Mouse (Mus musculus) adrenal gland, postnatal 10 days (tissue): ENCODE measurements around the gene Sall2. TPM values are rescaled to one million over a fixed set of nuclear protein-coding genes. Genes with fewer than 3 reads are reported as not detected.
"Not testable (repeated sequence)": the region's sequence is repeated elsewhere in the genome, so short reads cannot be mapped to it uniquely, and the experiment has no call there.

ENCODE experiments used
- DNase-seq: peaks from one replicate; pipeline ENCODE4 v3.0.0; 2021; ENCODE audit warnings: mixed read lengths
- long read RNA-seq, 2 experiments: library from polyadenylated mRNA; stranded (forward); transcript quantifications; one replicate each; pipeline ENCODE4 v2.0.0; 2021
- total RNA-seq, 2 experiments: library from RNA; stranded (reverse); gene quantifications; 2 replicates each; pipeline ENCODE4 v1.2.3; 2021

Sall2 gene
- total RNA-seq = 10 to 100 TPM in 1 of 2 experiments, 1 to 10 TPM in 1; 7.2 to 10.1 TPM
- long read RNA-seq, experiment 1, partial matches to known transcripts = 0 of 6 reads
- long read RNA-seq, experiment 1, other reads (novel, unspliced or antisense) = 6 of 6 reads
- long read RNA-seq, experiment 2, partial matches to known transcripts = 0 of 4 reads
- long read RNA-seq, experiment 2, other reads (novel, unspliced or antisense) = 4 of 4 reads

DNA sequence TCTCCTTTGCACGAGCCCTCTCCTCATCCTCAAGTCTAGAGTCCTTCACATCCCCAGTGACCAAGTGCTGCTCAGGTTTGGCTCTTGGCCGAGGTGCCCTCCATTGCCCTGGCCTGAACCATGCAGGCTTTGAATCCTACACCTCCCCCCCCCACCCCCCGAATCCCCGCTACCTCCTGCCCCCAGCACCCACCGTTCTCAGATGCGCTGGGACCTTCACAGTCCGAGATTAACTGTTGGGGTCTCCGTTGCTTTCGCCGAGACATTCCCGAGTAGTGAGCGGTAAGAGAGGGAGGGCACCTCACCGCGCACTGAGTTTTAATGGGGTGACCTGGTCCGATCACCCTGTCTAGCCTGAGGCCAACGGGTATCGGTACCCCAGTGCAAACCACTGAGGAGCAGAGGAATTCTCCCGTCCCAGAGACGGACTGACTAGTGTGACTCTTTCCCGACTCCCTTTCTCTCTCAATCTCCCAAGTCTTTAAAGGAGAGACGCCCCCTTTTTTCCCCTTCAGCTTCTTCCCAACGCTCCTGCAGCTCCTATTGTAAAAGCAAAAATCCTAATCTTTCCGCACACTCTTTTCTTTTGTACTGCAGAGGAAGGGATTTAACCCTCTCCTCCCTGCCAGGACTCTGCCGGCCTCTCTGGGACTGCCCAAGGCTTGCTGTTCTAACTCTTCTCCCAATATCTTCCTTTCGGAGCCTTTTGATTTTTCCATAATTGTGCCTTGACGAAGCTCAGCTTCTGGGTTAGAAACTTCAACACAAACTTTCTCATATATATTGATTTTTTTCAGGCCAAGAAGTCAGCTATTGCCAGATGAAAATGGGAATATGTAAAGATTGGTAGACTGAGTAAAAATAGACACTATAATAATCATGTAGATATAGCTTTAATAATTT, at the start of gene Sall2:
Gene Sall2 (minus strand): TSS at position 853 of the 903 bp plus-strand sequence.
- no peak for DNase-seq

DNA sequence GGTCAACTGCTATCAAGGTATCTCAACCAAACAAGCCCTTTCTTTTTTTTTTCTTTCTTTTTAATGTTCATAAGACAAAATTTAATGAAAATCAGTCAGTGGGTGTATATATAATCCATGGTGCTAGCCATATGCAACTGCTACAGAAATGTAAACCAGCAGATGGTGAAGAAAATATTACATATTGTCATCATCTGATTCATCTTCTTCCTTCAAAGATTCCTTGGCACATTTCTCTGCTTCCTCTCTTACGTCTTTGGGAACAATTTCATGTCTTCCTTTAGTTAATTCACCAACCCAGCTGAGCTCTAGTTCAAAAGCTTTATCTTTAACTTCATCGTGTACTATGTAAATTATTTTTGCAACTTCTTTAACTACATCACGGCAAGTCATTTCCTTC, 40.2 kb upstream of the Sall2 start:
- DNase-seq = no peak

DNA sequence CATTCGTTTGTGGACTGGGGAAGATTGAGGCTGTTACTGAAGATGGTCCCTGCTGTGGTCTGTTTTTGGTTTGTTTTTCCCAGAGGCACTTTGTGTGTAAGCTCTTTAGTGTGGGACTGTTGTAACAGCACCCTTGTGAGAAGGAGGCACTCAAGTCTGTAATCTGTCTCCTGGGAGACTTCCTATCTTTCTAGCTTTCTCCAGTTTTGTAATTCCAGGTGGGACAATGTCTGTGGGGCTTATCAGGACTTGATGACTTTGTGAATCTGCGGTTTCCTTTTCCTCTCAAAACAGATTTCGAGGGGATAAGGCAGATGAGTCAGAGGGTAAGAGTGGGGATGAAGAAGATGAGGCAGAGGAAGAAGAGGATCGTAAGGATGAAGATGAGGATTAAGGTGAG, 27.7 kb upstream of the Sall2 start, which contains the start of gene Olfr1513:
Gene Olfr1513 (minus strand): TSS at position 101 of the 400 bp plus-strand sequence.
- no peak for DNase-seq

DNA sequence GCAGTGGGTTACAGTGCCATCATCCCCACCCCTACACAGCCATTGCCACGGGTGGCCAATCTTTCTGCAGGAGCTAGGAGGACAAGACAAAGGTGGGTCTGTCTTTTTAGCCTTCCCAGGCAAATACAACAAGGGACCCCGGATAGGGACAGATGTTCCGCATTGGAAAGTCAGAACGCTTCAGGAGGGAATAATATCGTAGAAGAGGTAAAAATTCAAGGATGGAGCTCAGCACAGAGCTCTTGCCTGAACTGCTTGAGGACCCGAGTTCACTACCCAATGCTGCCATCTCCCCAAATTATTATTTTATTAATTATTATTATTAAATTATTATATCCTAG, 10.9 kb upstream of the Sall2 start:
- no peak for DNase-seq

DNA sequence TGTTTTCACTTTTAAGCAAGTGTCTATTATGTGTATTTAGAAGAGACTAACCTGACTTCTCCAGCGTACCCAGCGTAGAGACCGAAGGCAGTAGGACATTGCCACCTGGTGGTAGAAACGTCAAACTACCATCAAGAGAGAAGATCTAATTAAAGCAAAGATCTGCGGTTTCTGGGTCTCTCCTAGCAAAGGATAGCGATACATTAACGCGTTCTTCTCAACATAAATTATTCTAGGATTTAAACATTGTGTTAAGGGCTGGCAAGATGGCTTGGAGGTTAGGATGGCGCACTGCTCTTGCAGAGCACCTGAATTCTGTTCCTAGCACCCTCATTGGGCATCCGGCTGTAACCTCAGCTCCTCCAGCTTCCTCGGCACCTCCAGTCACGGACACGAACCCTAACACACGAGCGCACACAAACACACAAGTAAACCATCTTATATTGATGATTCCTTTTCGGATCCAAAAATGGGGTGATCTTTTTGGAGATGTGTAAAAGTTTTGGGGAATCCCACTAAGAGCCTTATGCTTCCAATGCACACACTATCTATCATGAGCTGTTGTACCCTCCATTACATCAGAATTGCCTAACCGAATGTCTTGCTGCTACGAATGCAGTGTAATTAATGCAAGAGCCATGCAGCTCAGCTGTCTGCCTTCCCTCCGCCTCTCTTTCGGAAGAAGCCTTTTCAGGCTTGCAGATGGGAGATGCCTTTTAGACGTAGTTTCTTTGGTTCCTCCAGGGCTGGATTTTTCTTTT, 10.4 kb upstream of the Sall2 start:
- peak; percentile 73 for DNase-seq

DNA sequence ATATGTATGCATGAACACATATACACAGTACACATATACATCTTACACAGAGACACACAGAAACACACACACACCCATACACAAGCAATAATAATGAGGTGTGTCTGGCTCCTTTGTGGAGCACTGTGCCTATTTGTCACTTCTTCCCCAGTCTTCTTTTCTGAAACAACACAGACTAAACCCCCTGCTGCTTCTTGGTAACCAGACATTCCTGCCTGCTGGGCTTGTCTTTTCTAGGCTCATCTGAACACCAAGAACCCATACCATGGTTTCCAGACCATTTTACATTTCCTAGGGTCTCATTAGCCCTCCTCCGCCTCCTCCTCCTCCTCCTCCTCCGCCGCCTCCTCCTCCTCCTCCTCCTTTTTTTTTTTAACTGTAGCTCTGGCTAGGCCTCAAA, 3.6 kb upstream of the Sall2 start:
- no peak for DNase-seq

DNA sequence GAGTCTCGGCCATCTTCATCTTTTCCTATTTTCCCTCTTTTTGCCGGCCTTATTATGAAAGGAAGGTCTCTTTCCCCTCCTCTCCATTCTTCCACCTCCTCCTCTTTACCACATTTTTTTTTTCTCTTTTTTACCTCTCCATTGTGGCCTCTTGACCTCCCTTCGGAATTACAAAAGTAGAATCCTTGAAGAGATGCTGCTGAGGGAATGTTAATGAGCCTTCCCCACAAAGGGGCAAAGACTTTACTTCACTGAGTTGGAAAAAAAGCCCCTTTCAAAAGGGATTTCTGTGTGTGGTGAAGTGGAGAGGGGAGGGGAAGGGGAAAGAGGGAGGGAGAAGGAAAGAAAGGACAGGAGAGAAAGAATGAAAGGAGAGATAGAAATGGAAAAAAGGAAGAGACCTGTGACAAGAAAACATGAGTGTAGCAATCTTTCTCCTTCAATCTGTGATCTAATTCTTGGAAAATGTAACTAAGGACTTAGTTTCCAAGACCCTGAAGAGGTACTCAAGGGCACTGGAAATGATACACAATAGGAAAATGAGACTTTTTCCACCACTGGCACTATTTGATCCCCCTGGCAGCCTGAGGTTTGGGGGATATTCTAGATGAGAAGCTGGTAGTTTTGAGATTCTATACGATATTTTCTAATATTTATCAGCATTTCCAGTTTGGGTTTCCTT, 2.6 kb upstream of the Sall2 start:
- no peak for DNase-seq

DNA sequence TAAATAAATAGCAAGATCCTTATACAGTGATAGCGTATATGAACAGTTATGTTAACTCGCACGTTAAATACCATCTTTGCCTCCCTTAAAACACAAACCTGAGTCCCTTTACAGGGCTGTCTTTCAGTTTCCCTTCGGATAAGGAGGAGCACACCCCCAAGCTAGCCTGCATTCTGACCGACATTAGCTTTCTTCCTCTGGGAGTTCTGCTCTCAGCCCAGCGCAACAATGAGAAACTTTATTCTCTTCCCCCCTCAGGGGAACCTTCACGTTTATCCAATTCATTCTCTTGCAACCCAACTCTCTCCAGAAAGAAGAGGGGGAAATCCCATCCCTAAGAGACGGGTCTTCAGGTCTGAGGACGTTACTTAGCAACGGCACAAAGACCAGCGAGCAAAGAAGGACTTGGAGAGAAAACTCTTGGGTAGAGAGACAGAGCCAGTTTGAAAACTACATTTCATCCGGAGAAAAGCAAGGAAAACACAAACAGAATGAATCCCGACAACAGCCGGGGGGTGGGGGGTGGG, 1.1 kb downstream of the Sall2 start:
- DNase-seq = no peak

DNA sequence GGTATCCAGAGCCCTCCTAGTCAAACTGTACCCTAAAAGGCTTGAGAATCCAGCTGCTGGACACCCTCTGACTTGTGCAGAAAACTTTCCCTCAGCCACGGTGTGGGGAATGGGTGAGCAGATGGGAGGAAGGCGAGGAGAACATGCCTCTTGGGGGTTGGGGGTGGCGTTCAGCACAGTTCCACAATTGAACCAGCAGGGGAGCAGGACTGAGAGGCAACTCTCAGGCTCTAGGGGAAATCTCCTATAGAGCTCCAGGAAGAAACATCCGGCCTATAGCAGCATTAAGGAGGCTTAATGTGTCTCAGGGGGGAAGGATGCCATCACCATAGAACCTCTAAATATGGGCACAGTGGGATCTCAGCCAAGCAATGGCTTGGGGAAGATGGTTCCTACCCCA, 2.7 kb downstream of the Sall2 start:
- no peak for DNase-seq

DNA sequence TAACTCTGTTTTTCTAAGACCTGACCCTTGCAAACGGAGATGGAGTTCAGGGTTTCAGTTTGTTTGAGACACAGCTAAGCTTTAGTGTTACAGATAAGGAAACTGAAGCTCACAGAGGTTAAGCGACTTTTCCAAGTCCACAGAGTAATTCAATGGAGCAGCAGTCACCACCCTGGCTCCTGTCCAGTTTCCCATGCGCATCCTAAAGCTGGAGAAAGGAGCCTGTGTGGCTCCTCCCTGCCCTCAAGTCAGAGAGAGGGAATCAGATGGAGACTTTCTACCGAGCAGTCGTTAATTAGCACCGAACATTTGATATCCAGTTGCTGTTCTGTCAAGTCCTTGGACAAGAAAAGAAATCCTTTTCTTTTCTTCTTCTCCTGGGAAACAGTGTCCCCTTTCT, 9.2 kb downstream of the Sall2 start:
- DNase-seq = no peak

DNA sequence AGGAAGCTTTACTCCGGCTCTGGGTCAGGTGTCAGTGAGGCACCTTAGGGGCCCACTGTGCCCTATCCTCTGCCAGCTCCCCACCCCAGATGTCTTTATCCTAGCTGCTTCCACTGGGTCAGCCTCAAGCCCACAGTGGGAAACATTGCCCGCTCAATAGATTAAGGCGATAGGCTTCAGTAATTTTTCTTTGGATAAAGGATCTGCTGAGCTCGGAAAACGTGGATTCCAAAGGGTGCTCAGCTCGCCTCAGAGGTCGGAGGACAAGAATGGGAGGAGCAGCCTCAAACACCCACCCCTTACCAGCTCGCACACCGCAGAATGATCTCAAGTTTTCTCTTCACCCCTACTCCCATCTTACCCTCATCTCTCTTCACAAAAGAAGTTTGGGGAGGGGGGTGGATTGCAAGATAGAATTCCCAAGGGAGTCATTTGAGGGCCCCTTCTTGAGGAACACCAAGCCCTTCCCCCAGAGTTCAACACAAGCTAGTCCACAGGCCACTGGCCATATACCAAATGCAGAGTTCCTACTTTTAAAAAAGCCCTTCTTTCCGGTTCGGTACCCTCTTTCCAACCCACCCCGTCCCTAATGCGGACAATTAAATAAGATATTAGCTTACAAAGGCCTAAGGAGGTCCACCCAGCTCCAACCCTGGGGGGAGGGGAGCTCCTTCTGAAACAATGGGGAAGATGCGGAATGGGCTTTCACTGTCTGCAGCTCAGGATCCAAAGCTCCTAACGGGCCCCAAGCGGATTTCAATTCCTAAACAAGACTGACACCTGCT, 11.9 kb downstream of the Sall2 start:
- no peak for DNase-seq

DNA sequence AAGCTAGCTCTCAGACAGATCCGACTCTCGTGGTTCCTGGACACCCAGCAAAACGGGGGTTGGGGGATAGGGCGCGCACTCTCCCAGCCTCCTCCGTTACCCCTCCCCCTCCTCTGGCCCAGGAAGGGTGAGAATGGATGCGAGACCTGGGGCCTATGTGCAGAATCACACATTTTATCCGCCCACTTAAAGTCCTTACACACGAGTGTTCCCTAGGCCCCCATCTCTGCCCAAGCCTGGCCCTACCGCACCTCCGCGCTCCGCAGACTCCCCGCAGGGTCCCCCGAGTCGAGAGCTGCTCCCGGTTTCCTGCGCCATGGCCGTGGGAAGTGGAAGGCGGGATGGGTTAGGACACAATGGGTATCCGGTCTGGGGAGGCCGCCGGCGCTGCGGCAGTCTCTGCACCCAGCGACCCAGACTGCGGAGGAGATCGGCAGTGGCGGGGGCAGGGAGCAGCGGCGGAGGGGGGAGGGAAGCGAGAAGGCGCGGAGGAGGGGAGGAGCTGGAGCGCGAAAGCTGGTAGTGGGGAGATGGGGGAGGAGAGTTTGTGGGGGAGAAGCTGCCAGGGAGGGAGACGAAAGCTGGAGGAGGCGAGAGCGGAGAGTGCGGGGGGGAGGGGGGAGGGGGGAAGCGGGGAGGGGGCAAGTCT, 12.6 kb downstream of the Sall2 start:
- peak; percentile 77 for DNase-seq

DNA sequence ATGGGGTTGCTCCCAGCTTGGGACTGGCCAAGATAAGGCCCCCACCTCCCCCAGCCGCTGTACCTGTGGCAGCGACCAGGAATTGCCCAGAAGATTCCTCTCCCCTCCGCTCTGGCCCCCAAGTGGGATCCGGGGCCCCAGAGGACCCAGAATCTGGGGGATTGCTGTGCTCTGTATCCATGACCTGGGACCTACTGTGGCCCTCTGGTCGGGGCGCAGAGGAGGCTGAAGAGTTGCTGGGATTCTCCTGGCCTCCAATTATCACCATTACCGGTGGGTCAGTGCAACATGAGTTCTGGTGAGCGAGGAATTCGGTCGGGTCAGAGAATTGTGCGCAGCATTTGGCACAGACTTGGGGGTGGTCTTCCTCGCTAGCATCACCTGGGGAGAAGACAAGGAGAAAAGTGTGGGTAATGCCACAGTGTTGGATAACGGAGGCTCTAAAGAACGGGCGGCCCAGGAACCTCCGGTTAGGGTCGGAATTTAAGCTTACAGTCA, 13.2 kb downstream of the Sall2 start:
- DNase-seq = no peak

DNA sequence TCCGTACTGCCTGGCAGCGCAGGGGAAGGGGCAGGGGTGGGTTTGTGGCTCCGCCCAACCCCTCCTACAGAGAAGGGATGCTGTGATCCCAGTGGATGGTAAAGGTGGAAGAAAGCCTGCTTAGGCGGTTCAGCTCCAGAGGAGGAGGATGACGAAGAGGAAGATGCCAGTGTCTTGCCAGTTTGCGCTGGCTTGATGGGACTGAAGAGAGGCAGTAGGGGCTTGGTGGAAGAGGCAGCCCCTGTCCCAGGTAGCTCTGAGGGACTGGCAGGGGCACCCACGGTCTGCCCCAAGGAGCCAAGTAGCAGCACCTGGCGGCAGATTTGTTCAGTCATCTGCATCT, 13.8 kb downstream of the Sall2 start:
- no peak for DNase-seq

DNA sequence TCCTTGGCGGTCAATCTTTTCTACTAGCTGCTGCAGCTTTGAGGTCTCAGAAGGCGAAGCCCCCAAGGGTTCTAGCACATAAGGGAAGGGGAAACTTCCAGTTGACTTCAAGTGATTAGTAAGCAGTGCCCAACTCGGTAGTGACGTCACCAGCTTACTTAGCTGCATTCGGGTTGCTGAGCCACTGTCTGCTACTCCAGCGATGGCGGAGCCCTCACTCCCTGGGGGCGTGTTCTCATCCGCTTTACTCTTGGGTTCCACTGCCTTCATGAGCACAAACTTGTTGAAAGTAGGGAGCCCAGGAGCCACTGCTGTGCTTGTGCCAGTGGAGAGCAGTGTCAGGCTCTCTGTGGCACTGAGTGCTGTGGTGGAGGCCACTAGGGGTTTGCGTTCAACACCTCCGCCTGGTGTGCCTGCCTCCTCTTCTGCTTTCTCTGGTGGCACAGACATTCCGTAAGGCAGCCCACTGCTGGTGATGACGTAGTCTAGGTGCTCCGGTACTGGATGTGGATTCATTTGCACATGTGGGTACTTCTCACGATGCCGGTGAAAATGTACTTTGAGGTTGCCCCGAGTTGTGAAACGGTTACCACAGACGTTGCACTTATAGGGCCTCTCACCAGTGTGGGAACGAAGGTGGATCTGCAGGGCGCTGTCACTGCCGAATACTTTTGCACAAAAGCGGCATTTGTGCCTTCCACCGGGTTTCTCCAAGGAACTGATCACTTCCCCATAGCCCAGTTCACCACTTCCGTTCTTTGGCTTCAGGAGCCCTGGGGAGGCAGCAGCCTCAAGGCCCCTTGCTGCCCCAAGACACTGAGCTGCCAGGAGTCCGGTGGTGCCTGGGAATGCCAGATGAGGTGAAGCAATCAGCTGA, 14.4 kb downstream of the Sall2 start:
- no peak for DNase-seq

DNA sequence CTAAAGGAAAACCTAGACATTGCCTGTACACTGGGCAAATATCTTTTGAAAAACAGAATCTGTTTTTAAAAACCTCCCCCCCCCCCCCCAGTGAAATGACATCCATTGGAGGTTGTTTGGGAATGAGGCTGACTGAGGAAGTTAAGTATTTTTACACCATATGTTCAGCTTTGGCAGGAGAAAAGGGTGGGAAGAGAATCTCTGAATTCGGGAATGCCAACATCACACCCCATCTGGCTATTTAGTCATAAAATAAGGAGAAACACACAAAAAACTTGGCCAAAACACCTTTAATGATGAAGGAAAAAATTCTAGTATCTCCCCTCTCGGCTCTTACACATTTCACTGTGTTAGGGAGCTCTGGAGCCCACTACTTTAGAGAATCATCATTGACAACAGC, 17.7 kb downstream of the Sall2 start:
- DNase-seq = no peak

DNA sequence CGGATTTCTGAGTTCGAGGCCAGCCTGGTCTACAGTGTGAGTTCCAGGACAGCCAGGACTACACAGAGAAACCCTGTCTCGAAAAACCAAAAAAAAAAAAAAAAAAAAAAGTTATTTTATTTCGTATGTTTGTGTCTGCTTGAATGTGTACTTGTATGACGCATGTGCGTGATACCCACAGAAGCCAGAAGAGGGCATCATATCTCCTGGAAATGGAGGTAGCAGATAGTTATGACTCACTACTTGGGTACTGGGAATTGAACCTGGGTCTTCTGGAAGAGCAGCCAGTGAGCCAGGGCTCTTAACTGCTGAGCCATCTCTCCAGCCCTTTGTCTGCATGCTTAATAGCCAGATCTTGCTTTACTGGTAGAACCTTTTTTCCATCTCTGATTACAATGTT, 18.2 kb downstream of the Sall2 start:
- DNase-seq = not testable (repeated sequence)

DNA sequence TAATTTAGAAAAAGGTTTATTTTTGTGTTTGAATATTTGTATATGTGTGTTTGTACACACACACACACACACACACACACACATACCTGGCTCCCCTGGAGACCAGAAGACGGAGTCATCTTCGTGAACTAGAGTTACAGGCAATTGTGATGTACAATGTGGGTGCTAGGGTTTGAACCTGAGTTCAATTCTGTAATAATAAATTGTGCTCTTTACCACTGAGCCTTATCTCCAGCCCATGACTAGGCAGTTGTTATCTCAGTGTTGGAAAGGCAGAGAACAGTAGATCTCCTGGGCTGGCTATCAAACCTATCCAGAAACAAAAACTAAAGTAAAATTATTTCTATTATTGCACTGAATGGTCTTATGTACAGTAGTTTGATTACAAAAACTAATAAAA, 22.5 kb downstream of the Sall2 start:
- no peak for DNase-seq

DNA sequence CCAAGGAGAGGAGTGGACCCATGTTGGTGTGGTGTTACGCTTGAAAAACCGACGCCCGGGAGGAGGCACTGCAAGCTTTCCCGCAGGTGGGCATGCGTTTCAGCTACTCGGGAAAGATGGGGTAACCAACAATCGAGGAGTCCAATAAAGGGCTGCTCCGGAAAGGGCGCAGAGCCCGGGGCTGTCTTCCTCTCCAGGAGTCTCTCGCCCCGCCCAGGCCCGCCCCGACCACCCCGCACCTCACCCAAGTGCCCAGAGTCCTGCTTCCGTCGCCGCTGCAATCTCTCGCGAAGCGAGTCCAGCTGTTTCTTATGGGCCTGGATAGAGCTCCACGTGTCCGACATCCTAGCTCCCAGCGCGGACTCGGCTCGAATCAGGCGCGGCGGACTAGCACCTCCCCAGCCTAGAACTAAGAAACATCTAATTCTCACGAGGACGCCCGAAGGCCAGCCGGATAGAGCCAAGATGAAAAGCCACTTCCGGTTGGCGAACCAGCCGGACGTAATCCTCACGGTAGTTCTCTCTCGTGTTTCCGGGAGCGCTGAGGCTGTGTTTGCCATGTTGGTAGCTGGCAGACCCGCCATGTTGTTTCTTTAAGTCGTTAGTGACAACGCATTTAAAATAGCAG, 23.8 kb downstream of the Sall2 start, which contains the start of gene Mettl3:
Gene Mettl3 (minus strand): TSS at position 485 of the 628 bp plus-strand sequence.
- peak; percentile 92 for DNase-seq
